Mouse (Mus musculus) embryonic facial prominence, embryonic 12.5 days (tissue): Measurements from ENCODE around the gene Pde8a. TPM values are rescaled to one million over a fixed set of nuclear protein-coding genes. Genes with fewer than 3 reads are reported as not detected.

Experiments
- ATAC-seq: fragments of 200-750 bp; cut with Nextera tagmentation; 2 replicates; pipeline ENCODE4 v1.8.0; 2017; ENCODE audit not compliant: insufficient number of reproducible peaks, insufficient read depth, low FRiP score, low TSS enrichment
- H3K27ac ChIP-seq: fragments of 300-500 bp; sonication (generic); 2 replicates; pipeline ENCODE4 v1.5.1; 2016; ENCODE audit warnings: mild to moderate bottlenecking
- H3K27me3 ChIP-seq: fragments of 300-500 bp; sonication (generic); 2 replicates; pipeline ENCODE4 v1.6.1; 2016; ENCODE audit warnings: mild to moderate bottlenecking, moderate library complexity
- H3K36me3 ChIP-seq: fragments of 300-500 bp; sonication (generic); 2 replicates; pipeline ENCODE4 v1.6.1; 2016; ENCODE audit warnings: mild to moderate bottlenecking
- H3K4me1 ChIP-seq: fragments of 300-500 bp; sonication (generic); 2 replicates; pipeline ENCODE4 v1.6.1; 2016
- H3K4me2 ChIP-seq: fragments of 300-500 bp; sonication (generic); replicated peaks from 2 replicates; pipeline ENCODE4 v1.6.1; 2016; ENCODE audit warnings: mild to moderate bottlenecking, moderate library complexity
- H3K4me3 ChIP-seq: fragments of 300-500 bp; sonication (generic); 2 replicates; pipeline ENCODE4 v1.5.1; 2016; ENCODE audit warnings: mild to moderate bottlenecking
- H3K9ac ChIP-seq: fragments of 300-500 bp; sonication (generic); 2 replicates; pipeline ENCODE4 v1.6.1; 2016; ENCODE audit warnings: mild to moderate bottlenecking, moderate library complexity
- H3K9me3 ChIP-seq: fragments of 300-500 bp; sonication (generic); 2 replicates; pipeline ENCODE4 v1.6.1; 2016; ENCODE audit warnings: mild to moderate bottlenecking, moderate library complexity
- WGBS: fragments of 180-500 bp; shearing (Covaris S2); methylation state at CpG from one replicate; pipeline ENCODE4 v1.1.7; 2016; 5-methylcytosine and 5-hydroxymethylcytosine counted together
- polyA plus RNA-seq: library from polyadenylated mRNA; unstranded; fragments of >200 nt; fragmentation: Nextera tagmentation; extraction: Ambion mirVana; gene quantifications from 2 replicates; pipeline ENCODE4 v1.2.1, GENCODE M21; 2016

Gene Pde8a
- 5.3 and 5.7 TPM in 2 replicates for polyA plus RNA-seq

GRCm38 (mm10) chr7:81213347-81214152 lies at the start of gene Pde8a:
TSS of gene Pde8a (plus strand) at chr7:81213596.
- Histone ChIP-seq H3K4me3 (peak within 1 kb of the TSS; percentile 45), H3K27me3 (peaks cover 64% of the 10 kb centered on the region), H3K4me1 (peaks cover 9% of the 10 kb centered on the region), H3K36me3 (no peaks in the 10 kb centered on the region), H3K4me2 (peak within 1 kb of the TSS; percentile 58), H3K9me3 (no peaks in the 10 kb centered on the region), H3K27ac (peak within 1 kb of the TSS; percentile 48), H3K9ac (peak within 1 kb of the TSS; percentile 38)
- ATAC-seq: no peak; the same call in 1 of the 2 replicates
- WGBS: 1% methylated on average over 113 of the region's 128 CpGs

- no peak overlapping the region for H3K4me2 ChIP-seq
- no peak for ATAC-seq
- H3K4me1 ChIP-seq: no peaks in the 10 kb centered on the region
- no peaks in the 10 kb centered on the region for H3K9me3 ChIP-seq
- no peaks in the 10 kb centered on the region for H3K27me3 ChIP-seq
- no peak overlapping the region for H3K27ac ChIP-seq
- H3K36me3 ChIP-seq: no peaks in the 10 kb centered on the region
- H3K4me3 ChIP-seq: no peak overlapping the region
- no peak overlapping the region for H3K9ac ChIP-seq
- 65% methylated on average over 7 of the region's 7 CpGs for WGBS
Observed at GRCm38 (mm10) chr7:81164411-81164810, 49.0 kb upstream of the Pde8a start.

- Histone ChIP-seq H3K27me3 (no peaks in the 10 kb centered on the region), H3K9me3 (no peaks in the 10 kb centered on the region), H3K9ac (no peak overlapping the region), H3K4me1 (no peaks in the 10 kb centered on the region), H3K4me2 (no peak overlapping the region), H3K27ac (no peak overlapping the region), H3K36me3 (no peaks in the 10 kb centered on the region), H3K4me3 (no peak overlapping the region)
- 40% methylated on average over 3 of the region's 3 CpGs for WGBS
- ATAC-seq: no peak
Observed at GRCm38 (mm10) chr7:81167124-81167523, 46.3 kb upstream of the Pde8a start.

GRCm38 (mm10) chr7:81169351-81169750 lies 44.0 kb upstream of the Pde8a start:
- 79% methylated on average over 7 of the region's 7 CpGs for WGBS
- H3K4me1 ChIP-seq: no peaks in the 10 kb centered on the region

GRCm38 (mm10) chr7:81173931-81174330 lies 39.5 kb upstream of the Pde8a start:
- no peaks in the 10 kb centered on the region for H3K27me3 ChIP-seq
- H3K4me3 ChIP-seq: no peak overlapping the region
- 87% methylated on average over 2 of the region's 2 CpGs for WGBS
- H3K4me2 ChIP-seq: no peak overlapping the region
- no peak overlapping the region for H3K27ac ChIP-seq
- no peaks in the 10 kb centered on the region for H3K4me1 ChIP-seq
- ATAC-seq: no peak
- H3K36me3 ChIP-seq: no peaks in the 10 kb centered on the region
- H3K9ac ChIP-seq: no peak overlapping the region
- no peaks in the 10 kb centered on the region for H3K9me3 ChIP-seq

More at GRCm38 (mm10) chr7:81169351-81169750, 44.0 kb upstream of the Pde8a start:
- Histone ChIP-seq H3K27ac (no peak overlapping the region), H3K27me3 (no peaks in the 10 kb centered on the region), H3K4me2 (no peak overlapping the region), H3K9ac (no peak overlapping the region), H3K4me3 (no peak overlapping the region), H3K36me3 (no peaks in the 10 kb centered on the region), H3K9me3 (no peaks in the 10 kb centered on the region)
- ATAC-seq: no peak

- 77% methylated on average over 5 of the region's 5 CpGs for WGBS
- Histone ChIP-seq H3K4me1 (no peaks in the 10 kb centered on the region), H3K9me3 (no peaks in the 10 kb centered on the region), H3K27me3 (no peaks in the 10 kb centered on the region), H3K27ac (no peak overlapping the region), H3K36me3 (no peaks in the 10 kb centered on the region), H3K4me3 (no peak overlapping the region), H3K4me2 (no peak overlapping the region), H3K9ac (no peak overlapping the region)
- ATAC-seq: no peak
Observed at GRCm38 (mm10) chr7:81174654-81175053, 38.7 kb upstream of the Pde8a start.

GRCm38 (mm10) chr7:81176187-81176769 lies 37.1 kb upstream of the Pde8a start:
- Histone ChIP-seq H3K9ac (no peak overlapping the region), H3K36me3 (no peaks in the 10 kb centered on the region), H3K27ac (no peak overlapping the region), H3K4me2 (no peak overlapping the region), H3K9me3 (no peaks in the 10 kb centered on the region), H3K4me3 (no peak overlapping the region), H3K27me3 (no peaks in the 10 kb centered on the region), H3K4me1 (no peaks in the 10 kb centered on the region)
- WGBS: 39% methylated on average over 5 of the region's 5 CpGs
- no peak for ATAC-seq

- H3K4me1 ChIP-seq: no peaks in the 10 kb centered on the region
- no peak overlapping the region for H3K27ac ChIP-seq
- no peaks in the 10 kb centered on the region for H3K36me3 ChIP-seq
- no peak overlapping the region for H3K4me2 ChIP-seq
- H3K4me3 ChIP-seq: no peak overlapping the region
- H3K27me3 ChIP-seq: no peaks in the 10 kb centered on the region
- no peaks in the 10 kb centered on the region for H3K9me3 ChIP-seq
- no peak overlapping the region for H3K9ac ChIP-seq
- ATAC-seq: no peak
- WGBS: 63% methylated on average over 5 of the region's 5 CpGs
Observed at GRCm38 (mm10) chr7:81179494-81179893, 33.9 kb upstream of the Pde8a start.

- H3K4me3 ChIP-seq: no peak overlapping the region
- H3K36me3 ChIP-seq: no peaks in the 10 kb centered on the region
- H3K27me3 ChIP-seq: no peaks in the 10 kb centered on the region
- no peak overlapping the region for H3K27ac ChIP-seq
- ATAC-seq: no peak
- H3K9me3 ChIP-seq: no peaks in the 10 kb centered on the region
- H3K4me2 ChIP-seq: no peak overlapping the region
- no peaks in the 10 kb centered on the region for H3K4me1 ChIP-seq
- no peak overlapping the region for H3K9ac ChIP-seq
- 85% methylated on average over 10 of the region's 10 CpGs for WGBS
Observed at GRCm38 (mm10) chr7:81182492-81183175, 30.8 kb upstream of the Pde8a start.

GRCm38 (mm10) chr7:81183181-81183580 lies 30.2 kb upstream of the Pde8a start:
- Histone ChIP-seq H3K36me3 (no peaks in the 10 kb centered on the region), H3K4me2 (no peak overlapping the region), H3K27ac (no peak overlapping the region), H3K4me1 (no peaks in the 10 kb centered on the region), H3K27me3 (no peaks in the 10 kb centered on the region), H3K4me3 (no peak overlapping the region), H3K9me3 (no peaks in the 10 kb centered on the region), H3K9ac (no peak overlapping the region)
- ATAC-seq: no peak

- H3K27ac ChIP-seq: no peak overlapping the region
- no peak for ATAC-seq
- H3K4me3 ChIP-seq: no peak overlapping the region
- 82% methylated on average over 2 of the region's 2 CpGs for WGBS
- no peaks in the 10 kb centered on the region for H3K9me3 ChIP-seq
- no peak overlapping the region for H3K9ac ChIP-seq
- H3K36me3 ChIP-seq: no peaks in the 10 kb centered on the region
- no peaks in the 10 kb centered on the region for H3K4me1 ChIP-seq
- H3K4me2 ChIP-seq: no peak overlapping the region
- no peaks in the 10 kb centered on the region for H3K27me3 ChIP-seq
Observed at GRCm38 (mm10) chr7:81184136-81184535, 29.3 kb upstream of the Pde8a start.

- no peaks in the 10 kb centered on the region for H3K4me1 ChIP-seq
- H3K9me3 ChIP-seq: no peaks in the 10 kb centered on the region
- no peak overlapping the region for H3K27ac ChIP-seq
- no peak for ATAC-seq
- H3K36me3 ChIP-seq: no peaks in the 10 kb centered on the region
- H3K4me2 ChIP-seq: no peak overlapping the region
- no peaks in the 10 kb centered on the region for H3K27me3 ChIP-seq
- H3K9ac ChIP-seq: no peak overlapping the region
- 71% methylated on average over 1 of the region's 1 CpGs for WGBS
- no peak overlapping the region for H3K4me3 ChIP-seq
Observed at GRCm38 (mm10) chr7:81184651-81185050, 28.7 kb upstream of the Pde8a start.
